Mouse (Mus musculus) forebrain, embryonic 14.5 days (tissue): ENCODE measurements at regions not wholly inside any gene's neighbourhood (a gene's known extent, or its start where the extent isn't known, plus 50 kb on each side); places are given as distances from the start of the nearest gene placed in this dataset.

Experiments
- ATAC-seq: fragments of 200-750 bp; cut with Nextera tagmentation; 2 replicates; pipeline ENCODE4 v1.8.0; 2017; ENCODE audit warnings: mild to moderate bottlenecking, moderate library complexity
- DNase-seq: peaks from one replicate; pipeline ENCODE4 v3.0.0-alpha.2; 2015; ENCODE audit warnings: low spot score
- H3K27ac ChIP-seq: fragments of 300-500 bp; sonication (generic); 2 replicates; pipeline ENCODE4 v1.5.1; 2014; ENCODE audit warnings: low read depth, mild to moderate bottlenecking, control low read depth, low read length, moderate library complexity
- H3K27me3 ChIP-seq: fragments of 300-500 bp; sonication (generic); replicated peaks from 2 replicates; pipeline ENCODE4 v1.6.1; 2014; ENCODE audit warnings: low read length, control low read depth, mixed read lengths; ENCODE audit not compliant: control insufficient read depth, insufficient read depth
- H3K36me3 ChIP-seq: fragments of 300-500 bp; sonication (generic); 2 replicates; pipeline ENCODE4 v1.6.1; 2014; ENCODE audit warnings: low read length, control low read depth; ENCODE audit not compliant: control insufficient read depth, insufficient read depth
- H3K4me1 ChIP-seq: fragments of 300-500 bp; sonication (generic); 2 replicates; pipeline ENCODE4 v1.6.1; 2014; ENCODE audit warnings: antibody characterized with exemption, low read length, control low read depth; ENCODE audit not compliant: control insufficient read depth, insufficient read depth
- H3K4me2 ChIP-seq: fragments of 300-500 bp; sonication (generic); 2 replicates; pipeline ENCODE4 v1.6.1; 2014; ENCODE audit warnings: mild to moderate bottlenecking, control low read depth, low read length
- H3K4me3 ChIP-seq: fragments of 300-500 bp; sonication (generic); 2 replicates; pipeline ENCODE4 v1.5.1; 2014; ENCODE audit warnings: low read depth, low read length, control low read depth
- H3K9ac ChIP-seq: fragments of 300-500 bp; sonication (generic); 2 replicates; pipeline ENCODE4 v1.6.1; 2014; ENCODE audit warnings: mild to moderate bottlenecking, low read length, control low read depth, moderate library complexity
- H3K9me3 ChIP-seq: fragments of 300-500 bp; sonication (generic); replicated peaks from 2 replicates; pipeline ENCODE4 v1.6.1; 2016; ENCODE audit warnings: low read length, control low read depth, mixed read lengths; ENCODE audit not compliant: control insufficient read depth
- WGBS: fragments of 180-500 bp; shearing (Covaris S2); extraction: QIAGEN DNeasy Blood & Tissue Kit; methylation state at CpG from one replicate; pipeline ENCODE4 v1.1.7; 2014; 5-methylcytosine and 5-hydroxymethylcytosine counted together

- Histone ChIP-seq H3K27ac (no peak overlapping the region), H3K9ac (no peak overlapping the region), H3K36me3 (no peaks in the 10 kb centered on the region), H3K9me3 (no peaks in the 10 kb centered on the region), H3K4me1 (no peaks in the 10 kb centered on the region), H3K27me3 (no peaks in the 10 kb centered on the region), H3K4me2 (no peak overlapping the region), H3K4me3 (no peak overlapping the region)
- 63% methylated on average over 4 of the region's 4 CpGs for WGBS
- ATAC-seq: no peak
- no peak for DNase-seq
These were observed 414.4 kb downstream of the 1700017N19Rik start for GRCm38 (mm10) chr10:101004687-101005086.

DNA sequence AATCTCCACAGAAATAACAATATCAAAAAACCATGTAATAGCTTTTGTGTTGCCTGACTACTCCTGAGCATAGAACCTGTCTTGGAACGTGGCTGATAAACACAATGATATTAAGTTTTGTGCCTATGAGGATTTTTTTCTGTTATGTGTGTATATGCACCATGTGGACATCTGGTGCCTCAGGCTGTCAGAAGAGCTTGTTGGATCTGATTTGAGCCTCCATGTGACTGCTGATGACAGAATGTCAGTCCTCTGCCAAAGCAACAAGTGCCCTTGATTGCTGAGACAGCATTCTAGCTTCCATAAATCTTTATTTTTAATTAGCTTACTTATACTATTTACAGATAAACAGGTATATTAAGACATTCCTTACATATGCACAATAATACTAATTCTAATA is 425.1 kb downstream of the 1700017N19Rik start:
- Histone ChIP-seq H3K27ac (no peak overlapping the region), H3K9ac (no peak overlapping the region), H3K4me2 (no peak overlapping the region), H3K36me3 (no peaks in the 10 kb centered on the region), H3K4me1 (no peaks in the 10 kb centered on the region), H3K4me3 (no peak overlapping the region), H3K27me3 (no peaks in the 10 kb centered on the region), H3K9me3 (no peaks in the 10 kb centered on the region)
- 71% methylated on average over 1 of the region's 1 CpGs for WGBS
- DNase-seq: peak; percentile 65
- ATAC-seq: no peak

- H3K4me3 ChIP-seq: no peak overlapping the region
- no peaks in the 10 kb centered on the region for H3K4me1 ChIP-seq
- DNase-seq: peak; percentile 49
- no peaks in the 10 kb centered on the region for H3K27me3 ChIP-seq
- H3K9me3 ChIP-seq: no peaks in the 10 kb centered on the region
- H3K27ac ChIP-seq: no peak overlapping the region
- no peak overlapping the region for H3K9ac ChIP-seq
- H3K36me3 ChIP-seq: no peaks in the 10 kb centered on the region
- no peak overlapping the region for H3K4me2 ChIP-seq
- ATAC-seq: no peak
These were observed 448.3 kb downstream of the 1700017N19Rik start for GRCm38 (mm10) chr10:101038630-101039029.

DNA sequence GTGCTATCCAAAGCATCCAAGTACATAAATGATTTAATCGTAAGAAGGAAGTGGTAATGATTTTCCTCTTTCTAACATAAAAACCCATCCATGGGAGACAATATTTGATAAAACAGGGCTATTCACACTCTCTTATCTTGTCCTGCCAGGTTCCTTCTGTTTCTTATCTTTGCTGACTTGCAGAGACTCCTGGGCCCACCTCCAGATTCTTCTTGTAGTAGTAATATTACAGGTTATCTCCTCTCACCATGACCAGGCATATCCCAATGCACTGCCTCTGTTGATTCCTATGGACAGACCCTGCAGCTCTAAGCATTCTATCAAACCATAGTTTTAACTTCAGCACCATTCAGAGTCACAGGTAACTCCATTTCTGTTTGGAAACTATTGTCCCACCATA is 448.8 kb downstream of the 1700017N19Rik start:
- no peaks in the 10 kb centered on the region for H3K27me3 ChIP-seq

More for the DNA sequence above, 448.8 kb downstream of the 1700017N19Rik start:
- no peak overlapping the region for H3K27ac ChIP-seq
- no peak overlapping the region for H3K4me3 ChIP-seq
- no peak overlapping the region for H3K4me2 ChIP-seq
- DNase-seq (no peak), ATAC-seq (no peak)
- H3K36me3 ChIP-seq: no peaks in the 10 kb centered on the region
- H3K9me3 ChIP-seq: no peaks in the 10 kb centered on the region
- H3K4me1 ChIP-seq: no peaks in the 10 kb centered on the region
- WGBS: 100% methylated on average over 1 of the region's 1 CpGs
- no peak overlapping the region for H3K9ac ChIP-seq
